Mouse (Mus musculus) lung, postnatal 10 days (tissue): Measurements from ENCODE around the gene Cdhr1.
"Not testable (repeated sequence)": the region's sequence is repeated elsewhere in the genome, so short reads cannot be mapped to it uniquely, and the experiment has no call there.

ENCODE experiments used
- DNase-seq: peaks from one replicate; pipeline ENCODE4 v3.0.0; 2021

Cdhr1 gene

DNA sequence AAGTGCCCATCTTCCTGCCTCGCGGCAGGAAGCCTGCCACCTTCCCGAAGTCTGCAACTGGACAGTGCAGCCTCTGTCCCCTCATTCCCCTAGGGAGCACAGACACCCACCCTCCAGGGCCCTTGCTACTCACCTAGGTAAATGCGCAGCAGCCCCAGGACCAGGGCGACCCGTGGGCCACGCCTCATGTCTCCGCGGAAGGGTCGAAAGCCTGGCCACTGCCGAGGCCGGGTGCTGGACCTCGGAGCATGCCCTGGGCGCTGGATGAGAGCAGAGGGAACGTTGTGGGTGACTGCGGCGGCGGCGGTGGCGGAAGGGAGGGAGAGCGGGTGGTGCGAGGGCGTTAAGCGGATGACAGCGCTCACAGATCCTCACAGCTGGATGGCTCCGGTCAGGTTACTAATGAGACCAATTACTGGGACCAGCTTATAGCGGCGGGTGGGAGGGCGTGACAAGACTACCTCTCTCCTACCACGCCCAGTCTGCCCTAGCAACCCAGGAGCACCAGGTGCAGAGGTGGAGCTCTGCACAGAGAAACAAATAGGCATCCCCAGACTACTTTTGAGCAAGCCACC is at the start of gene Cdhr1:
Gene Cdhr1 (minus strand): TSS at position 392 of the 575 bp plus-strand sequence.
- peak; percentile 9 for DNase-seq

DNA sequence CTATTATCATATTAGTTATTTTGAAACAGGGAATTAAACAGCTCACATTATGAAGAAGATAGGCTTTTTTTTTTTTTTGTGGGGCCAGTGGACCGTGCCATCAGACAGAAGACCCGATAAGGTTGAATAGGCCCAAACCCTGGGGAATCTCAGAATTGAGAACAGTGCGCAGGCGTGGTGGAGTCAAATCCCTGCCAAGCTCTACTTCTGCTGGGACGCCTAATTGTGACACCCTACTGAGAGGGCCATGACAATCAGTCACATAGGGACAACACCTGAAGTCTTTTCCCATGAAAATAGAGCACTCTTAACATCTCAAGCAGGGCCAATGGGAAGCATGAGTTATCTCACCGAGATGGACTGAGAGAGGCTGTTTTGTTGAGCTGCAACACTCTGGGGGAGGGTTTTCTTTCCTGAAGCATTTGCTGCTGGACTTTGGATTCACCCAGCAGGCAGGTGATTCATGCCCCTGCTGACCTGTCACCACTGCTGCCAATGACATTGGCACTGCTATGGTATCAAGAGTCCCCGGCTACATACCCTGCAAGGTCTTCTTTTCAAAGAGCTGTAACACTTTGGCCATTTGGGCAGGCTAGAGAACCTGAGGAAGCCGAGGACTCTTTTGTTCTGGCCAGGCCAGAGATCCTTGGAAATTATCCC is 41.0 kb upstream of the Cdhr1 start:
- no peak for DNase-seq

DNA sequence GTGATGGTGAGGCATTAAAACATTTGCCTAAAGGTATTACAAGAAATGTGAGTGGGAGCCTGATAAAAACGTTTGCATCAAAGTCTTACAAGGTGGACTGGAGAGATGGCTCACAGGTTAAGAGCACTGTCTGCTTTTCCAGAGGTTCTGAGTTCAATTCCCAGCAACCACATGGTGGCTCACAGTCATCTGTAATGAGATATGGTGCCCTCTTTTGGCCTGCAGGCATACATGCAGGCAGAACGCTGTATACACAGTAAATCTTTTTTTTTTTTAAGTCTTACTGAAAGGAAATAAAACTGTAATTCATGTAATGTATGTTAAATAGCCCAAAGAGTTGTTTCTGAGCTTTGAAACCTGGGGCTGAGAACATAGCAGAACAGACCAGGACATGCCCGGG is 39.4 kb upstream of the Cdhr1 start:
- not testable (repeated sequence) for DNase-seq

DNA sequence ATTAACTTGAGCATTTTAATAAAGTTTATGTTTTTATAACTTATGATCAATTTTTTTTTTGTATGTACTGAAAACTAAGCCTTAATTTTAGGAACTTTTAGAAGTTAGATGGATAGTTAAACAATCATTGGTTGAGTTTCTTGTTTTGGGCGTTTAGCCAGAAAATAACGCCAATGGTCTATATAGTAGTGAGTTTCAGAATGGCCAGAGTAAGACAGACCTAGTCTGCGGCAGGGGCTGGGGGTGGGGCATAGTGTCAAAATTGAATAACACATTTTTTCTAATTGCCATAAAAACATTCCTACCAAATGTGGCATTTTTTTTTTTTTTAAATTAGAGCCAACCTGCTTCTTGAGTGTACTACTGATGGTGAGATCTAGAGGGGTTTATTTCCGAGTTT is 38.0 kb upstream of the Cdhr1 start:
- no peak for DNase-seq

DNA sequence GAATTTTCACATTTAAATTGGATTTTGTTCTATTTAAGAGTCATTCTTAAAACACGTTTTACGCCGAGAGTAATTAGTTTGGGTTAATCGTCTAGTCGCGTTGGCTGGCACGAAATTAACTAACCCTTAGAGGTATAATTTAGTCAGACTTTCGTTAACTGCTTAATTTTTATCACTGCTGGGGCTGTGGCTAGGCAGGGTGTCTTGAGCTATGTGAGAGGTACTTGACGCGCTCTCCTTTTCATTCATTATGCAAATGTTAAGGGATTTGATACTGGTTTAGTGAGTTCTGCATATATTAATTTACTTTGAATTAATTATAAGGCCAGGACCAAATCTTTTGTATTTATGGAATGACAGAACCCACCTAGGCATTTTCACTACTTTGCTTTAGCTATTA is 37.5 kb upstream of the Cdhr1 start:
- DNase-seq, result no peak

DNA sequence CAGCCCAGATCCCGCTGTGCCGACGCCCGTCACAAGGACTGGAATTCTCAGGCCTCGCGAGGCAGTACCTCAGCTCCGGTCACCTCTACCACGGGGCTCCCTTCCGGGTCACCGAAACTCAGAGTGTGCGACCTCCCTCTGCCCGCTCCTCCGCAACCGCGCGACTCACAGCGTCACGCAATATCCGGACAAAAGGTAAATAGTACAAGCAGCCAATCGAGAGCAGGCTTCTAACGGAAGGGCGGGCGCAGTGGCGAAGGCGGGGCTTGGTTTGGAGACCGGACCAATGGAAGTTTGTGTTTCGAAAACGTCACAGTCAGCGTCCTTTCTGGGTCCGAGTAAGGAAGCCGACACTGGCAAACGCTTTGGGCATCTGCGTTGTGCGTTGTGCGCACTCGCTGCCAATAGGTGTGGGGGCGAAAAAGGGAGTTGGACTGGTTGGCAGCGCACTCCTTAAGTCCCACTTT is 37.0 kb upstream of the Cdhr1 start, which contains the start of gene Ghitm:
Gene Ghitm (minus strand): TSS at position 146 of the 467 bp plus-strand sequence.
- DNase-seq, result peak; percentile 98

DNA sequence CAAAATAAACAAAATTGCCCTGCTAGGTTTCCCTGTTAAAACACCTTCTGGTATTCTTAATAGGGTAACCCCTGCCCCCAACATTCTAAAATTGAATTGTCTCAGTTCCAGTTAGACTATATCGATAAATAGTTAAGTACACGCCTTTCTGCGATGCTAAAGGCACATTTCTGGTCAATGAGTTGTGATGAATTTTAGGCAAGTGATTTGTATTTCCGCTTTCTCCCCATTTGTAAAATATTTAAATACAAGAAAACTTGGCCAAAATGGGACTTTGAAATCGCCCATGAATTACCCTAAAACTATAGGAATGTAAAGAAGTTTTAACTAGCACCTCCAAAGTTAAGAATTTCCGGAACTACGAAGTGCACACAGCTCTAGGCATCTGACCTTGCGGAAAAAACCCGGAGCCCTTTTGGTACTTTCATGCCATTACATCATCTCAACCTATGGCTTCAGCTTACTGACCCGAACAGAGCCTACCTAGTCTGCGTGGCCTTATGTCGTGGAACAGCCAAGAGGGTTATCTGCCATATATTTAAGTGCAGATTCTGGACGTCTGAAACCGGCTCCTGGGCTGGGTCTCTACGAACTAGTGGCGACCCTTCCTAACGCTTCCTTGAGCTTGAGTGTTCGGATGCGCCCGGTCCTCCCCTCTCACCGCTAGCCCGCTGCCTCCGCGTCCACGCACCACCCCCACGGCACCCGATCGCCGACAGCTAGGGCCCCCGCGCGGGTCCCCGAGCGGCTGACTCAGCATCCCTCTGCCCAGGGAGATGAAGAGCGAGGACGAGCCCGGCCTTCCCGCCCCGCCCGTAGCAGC is 36.4 kb upstream of the Cdhr1 start:
- DNase-seq, result no peak

DNA sequence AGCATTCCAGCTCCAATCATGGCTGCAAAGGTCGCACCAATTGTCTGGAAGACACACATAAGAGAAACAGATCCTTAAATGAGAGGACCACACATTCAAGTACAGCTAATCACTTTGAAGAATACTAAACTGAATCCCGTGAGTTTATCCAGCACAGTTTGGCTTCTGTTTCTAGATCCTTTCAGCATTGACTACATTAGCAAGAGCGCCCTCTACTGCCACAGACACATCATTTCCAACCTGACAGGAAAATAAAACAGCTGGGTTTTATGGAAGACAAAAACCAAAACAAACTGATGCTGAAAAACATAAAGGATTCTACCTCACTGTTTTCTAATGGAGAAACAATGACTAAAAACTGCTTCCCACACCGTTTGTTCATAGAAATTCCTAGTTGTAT is 29.5 kb upstream of the Cdhr1 start:
- DNase-seq, result peak; percentile 50

DNA sequence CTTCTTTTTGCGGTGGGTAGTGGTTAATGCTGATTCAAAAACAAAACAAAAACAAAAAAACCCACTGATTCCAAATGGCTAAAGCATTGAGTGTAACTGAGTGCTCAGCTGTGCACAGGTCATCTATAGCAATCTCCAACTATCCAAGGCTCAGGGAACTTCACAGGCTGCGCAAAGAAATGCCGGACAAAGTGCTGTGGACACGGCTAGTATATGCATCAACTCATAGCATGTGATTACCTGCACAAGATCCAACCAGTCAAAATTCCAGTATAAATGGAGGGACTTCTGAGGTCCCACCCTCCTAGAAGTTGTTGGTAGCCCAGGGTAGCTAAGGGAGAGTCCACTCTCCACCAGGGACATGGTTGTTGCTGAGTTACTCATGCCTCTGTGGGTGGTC is 21.1 kb upstream of the Cdhr1 start:
- no peak for DNase-seq

DNA sequence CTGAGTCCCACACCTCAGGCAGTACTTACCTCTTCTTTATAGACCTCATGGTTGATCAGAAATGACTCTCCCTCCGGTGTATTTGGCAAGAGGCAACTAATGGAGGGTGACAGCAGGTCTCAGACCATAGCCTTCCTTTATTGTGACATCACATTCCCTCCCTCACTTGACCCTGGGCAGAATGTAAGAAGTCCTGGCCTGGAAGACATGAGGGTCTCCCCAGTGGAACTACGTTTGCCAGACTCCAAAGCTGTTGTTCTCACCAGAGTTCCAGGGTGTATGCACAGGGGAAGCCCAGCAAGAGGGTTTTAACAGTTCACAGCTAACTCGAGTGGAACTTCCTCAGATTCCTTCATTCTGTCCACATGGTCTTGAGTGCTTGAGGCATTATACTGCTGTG is 15.8 kb upstream of the Cdhr1 start, which contains the start of gene 2610528A11Rik:
Gene 2610528A11Rik (minus strand): TSS at position 101 of the 400 bp plus-strand sequence.
- DNase-seq, result no peak

DNA sequence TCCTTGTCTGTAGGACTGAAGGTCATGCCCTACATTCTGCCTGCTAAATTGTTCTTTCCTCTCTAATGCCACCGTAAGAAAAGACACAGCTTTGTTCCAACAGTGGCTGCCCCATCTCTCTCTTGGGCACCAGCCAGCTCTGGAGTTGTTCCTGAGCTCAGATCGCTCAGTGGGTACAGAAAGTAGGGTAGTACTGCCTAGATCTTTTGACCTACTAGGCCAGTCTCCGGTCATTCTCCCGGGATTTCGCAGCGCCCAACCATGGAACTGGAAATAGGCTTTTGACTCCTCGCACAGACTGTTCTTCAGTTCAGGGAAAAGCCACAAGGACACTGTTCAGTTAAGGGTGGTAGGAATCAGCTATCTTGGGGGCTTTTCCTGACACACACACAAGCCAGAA is 14.8 kb upstream of the Cdhr1 start:
- no peak for DNase-seq

DNA sequence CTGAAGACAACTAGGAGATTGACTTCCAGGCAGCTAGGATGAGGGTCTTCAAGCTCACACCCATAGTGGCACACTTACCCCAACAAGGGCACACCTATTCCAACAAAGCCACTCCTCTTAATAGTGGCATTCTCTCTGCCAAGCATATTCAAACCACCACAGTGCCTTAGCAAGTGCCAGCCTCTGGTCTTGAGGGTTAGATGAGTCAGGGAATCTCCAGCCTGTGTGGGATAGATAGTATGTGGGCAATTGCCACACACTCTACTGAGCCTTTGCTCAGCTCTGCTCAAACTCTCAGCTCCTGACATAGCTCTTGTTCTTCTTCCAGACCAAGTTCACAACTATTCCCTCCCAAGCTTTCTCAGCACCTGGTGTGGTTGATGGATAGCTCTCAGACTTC is 13.2 kb upstream of the Cdhr1 start:
- DNase-seq, result no peak

DNA sequence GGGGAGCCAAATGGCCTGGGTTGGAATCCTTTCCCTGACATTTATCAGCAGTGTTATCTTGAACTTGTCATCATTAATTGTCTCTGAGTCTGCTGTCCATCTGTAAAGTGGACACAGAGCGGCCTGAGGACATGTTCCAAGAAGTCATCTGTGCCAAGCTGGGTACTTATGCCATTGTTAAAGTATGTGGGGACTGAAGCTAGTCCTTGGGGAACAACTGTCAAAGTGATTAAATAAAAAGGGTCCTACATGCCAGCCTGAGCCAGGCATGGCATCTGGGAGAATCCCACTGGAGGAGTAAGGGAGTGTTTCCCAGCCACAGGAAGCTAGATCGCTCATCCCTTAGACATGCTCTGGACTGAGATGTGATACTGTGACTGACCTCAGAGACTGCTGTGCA is 12.3 kb upstream of the Cdhr1 start:
- no peak for DNase-seq

DNA sequence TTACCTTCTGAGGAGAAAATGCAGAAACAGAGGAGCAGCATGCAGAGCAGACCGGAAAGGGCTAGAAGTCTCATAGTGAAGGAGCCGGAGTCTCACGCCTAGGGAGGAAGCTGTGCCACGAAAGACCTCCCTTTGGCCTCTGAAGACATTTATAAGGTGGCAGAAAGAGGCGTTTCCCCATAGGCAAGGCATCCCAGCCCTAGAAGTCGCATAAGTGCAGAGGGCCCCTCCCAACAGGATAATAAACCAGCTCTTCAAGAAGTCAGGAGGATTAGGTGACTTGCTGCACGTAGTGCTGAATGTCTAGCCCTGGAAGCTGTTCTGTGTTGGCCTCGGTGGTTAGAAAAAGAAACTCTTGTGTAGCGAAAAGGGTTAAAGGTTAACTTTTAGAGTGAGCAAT is 11.8 kb upstream of the Cdhr1 start:
- no peak for DNase-seq

DNA sequence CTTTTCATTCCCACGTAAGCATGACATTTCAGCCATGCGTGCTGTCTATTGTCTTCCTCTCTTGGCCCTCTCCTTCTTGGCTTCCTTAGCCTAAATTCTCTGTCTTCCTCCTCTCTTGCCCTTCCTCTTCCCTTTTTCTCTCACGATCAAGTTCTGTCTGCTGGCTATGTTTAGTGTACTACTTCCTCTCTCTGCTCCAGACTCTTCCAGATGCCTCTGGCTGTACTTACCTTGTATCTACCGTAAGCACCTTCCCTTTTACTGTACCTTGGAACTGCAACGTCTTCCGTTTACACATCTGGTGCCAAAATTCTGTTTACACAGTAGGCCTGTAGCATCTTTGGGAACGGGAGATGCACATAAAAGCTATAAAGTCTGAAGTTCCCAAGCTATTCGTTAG is 11.3 kb upstream of the Cdhr1 start:
- no peak for DNase-seq

DNA sequence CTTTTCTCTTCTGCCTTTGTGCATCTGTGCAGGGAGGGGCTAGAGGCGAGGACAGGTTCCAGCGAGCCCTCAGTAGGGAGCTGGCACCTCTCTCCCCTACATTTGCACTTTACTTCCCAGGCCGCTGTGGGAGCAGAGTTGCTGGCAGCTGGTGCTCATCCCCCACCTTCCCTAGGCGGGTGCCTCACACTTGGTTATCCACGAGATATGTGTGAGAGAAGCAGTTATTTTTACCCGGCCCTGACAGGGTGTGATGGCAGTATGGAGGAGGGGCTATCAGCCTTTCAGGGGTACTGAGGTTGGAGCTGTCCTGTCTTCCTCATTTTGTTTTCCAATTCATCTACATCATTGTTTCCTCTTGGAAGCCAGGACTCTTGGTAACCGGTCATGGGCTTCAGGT is 7.7 kb upstream of the Cdhr1 start:
- DNase-seq, result no peak

DNA sequence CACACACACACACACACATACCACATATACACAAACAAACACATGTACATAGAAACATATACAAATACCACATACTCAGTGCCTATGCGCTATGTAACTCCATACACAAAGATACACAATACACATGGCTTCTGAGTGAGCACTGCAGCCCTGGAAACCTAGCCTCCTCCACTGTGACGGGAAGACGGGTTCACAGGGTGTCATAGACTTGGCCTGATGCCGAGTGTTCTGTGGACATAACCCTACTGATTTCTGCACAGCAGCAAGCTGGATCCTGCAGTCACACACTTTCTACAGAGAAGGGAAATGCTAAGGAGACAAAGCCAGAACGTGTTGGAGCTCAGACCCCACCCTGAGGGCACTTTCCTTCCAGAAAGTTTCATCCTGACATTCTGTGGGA is 6.6 kb upstream of the Cdhr1 start:
- DNase-seq, result peak; percentile 55

DNA sequence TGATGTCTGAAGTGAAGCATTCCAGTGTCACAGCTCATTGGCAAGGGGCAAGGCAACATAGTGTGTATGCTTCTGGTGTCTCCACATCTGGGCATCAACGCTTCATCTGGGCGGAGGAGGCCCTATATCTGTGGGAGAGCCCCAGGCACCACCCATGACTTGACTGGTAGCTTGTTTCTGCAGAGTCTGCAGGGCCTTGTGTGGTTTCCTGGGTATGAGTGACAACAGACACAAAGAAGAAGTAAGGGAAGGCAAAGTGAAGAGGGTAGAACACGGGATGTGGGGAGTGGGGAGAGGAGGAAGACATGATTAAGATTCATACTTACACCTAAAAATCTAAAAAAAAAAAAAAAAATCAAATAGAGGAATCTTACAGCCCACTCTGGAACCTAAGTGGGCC is 4.3 kb upstream of the Cdhr1 start:
- DNase-seq, result no peak

DNA sequence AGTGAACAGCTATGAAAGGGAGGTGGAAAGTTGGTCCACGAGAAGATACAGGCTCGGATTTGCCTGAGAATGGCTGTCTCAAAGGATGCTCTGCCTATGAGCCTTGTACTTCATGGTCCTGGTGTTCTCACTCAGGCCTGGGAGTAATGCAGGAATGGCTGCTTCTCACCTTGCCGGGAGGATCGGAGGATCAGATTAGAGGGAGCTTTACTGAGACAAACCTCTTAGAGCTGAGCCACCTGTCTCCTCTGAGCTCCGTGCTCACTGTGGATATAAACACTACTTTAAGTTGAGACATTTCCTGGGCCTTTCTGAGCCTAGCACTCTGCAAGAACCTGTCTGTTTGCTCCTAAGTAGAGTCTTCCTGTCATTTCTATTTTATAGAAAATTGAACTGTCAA is 3.4 kb upstream of the Cdhr1 start:
- DNase-seq, result no peak

DNA sequence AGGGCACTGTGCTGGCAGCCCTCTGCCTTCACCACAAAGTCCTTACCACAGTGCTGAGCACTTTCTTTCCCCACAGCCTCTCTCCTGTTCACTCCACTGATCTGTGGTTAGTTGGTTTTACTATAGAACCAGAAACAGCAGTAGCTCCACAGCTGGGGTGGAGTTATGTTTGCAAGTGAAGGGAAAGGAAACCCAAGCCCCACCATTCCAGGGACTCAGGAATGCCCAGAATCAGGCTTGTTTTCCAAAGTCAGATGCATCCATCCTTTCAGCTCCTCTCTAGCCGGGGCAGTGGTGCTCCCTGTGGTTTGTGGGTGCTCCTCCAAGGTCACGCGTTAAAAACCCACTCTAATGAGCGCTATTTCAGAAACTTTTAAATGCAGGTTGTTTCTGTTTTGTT is 2.6 kb downstream of the Cdhr1 start:
- DNase-seq, result no peak

DNA sequence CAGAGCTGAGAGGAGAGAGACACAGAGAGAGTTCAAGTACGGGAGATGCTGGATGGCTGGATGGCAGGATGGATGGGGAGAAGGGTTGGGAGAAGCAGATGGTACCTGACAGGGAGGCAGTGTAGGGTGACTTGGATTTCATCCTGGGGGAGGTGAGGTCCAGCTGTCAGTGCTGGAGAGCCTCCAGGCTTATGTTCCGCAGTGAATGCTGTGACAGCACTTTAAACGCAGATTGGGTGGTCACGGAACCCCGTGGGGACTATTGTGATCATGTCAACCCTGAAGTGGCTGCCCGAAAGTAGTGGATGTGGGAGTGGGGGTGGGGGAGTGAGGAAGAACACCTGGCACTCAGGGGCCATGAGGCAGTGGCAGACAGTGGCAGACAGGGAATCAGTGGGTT is 3.7 kb downstream of the Cdhr1 start:
- DNase-seq, result no peak

DNA sequence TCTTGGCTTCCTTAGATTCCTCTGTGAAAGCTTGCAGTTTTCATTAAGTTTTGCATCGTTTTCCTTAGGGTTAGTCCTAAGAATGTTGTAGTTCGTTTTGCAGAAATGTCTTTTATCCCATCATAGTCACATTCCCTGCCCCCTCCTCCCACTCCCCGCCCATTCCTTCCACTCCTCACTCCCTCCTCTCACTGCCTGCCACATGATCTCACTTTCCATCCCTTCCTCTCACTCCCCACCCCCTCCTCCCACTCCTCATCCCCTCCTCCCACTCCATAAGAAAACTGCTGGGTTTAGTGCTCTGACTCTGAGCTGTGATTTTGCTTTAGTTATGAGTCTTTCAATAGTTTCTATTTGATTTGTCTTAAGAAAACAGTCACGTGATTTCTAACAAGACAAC is 14.4 kb downstream of the Cdhr1 start:
- no peak for DNase-seq

DNA sequence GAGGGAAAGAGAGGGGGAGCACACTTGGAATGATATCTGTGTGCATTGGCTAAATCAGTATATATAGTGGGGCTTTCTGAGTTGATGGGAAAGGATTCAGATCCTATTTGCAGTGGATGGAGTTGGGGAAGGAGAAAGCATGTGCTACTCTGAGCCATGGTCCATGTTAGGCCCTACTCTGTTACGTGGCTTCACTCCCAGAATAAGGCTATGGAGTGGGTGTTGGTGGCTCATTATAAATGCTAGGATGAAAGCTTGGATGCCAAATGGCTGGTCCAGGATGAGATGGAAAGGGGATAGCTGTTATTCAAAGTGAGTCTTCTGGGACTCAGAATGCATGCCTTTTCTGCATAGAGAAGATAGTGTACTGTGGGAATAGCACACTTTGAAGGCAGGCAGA is 17.4 kb downstream of the Cdhr1 start:
- no peak for DNase-seq

DNA sequence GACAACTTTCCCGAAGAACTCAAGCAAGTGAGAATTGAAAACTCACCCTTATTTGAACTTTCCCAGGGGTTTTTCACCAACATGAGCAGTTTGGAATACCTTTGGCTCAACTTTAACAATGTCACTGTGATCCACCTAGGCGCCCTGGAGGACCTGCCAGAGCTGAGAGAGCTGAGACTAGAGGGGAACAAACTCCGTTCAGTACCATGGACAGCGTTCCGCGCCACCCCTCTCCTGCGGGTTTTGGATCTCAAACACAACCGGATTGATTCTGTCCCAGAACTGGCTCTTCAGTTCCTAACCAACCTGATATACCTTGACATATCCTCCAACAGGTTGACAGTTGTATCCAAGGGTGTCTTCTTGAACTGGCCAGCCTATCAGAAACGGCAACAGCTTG is 29.6 kb downstream of the Cdhr1 start:
- peak; percentile 58 for DNase-seq
